1 mouse cellular context compared by ENCODE assay signal in the genomic region with DNA sequence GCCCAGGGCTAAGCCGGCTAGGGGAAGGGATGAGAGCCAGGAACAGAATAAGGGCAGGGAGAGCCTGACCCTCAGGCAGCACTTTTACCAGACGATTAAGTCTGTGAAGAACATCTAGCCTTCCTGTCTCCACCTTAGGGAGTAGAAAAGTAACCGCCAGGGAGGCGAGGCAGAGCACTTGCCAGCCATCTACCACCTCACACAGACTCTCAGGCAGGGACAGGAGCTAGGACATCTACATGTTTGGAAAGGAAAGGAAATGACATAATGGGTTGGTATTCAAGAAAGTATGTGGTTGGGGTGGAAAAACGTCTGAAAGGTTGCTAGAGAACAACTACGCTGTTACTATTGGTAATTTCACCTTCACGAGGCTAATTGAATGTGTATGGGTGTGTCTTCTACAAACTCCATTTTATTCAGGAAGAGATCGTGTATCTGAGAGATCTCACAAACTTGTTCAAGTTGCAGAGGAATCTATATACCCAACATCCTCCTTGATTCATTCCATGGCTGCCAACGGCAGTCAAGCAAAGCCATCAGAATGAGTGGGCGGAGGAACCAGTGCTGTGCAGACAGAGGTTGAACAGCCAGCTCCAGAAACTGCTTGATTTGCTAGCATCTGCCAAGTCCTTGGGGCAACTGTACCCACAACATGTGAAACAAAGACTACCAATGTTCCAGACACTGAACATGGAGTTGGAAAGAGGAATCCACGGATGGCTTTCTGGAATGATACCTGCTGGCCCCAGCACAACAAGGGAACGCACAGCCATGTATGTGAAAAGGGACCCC.
TF ChIP-seq lines count a peak whose summit lies in the region.

No protein-coding gene starts in this region.

TF ChIP-seq in CH12.LX, 34 proteins besides CTCF, POLR2A, EP300 and RAD21 (continued from another document):
- TF ChIP-seq IRF4 (IDR thresholded peaks at IDR 0.05; ENCODE audit: low read depth, low read length) (no peak), CHD1 (IDR thresholded peaks at IDR 0.05; ENCODE audit: low read depth, low read length) (no peak), BHLHE40 (IDR thresholded peaks at IDR 0.05; ENCODE audit: low read depth, low read length) (no peak), NELFE (IDR thresholded peaks at IDR 0.05; ENCODE audit: low read depth, low read length) (no peak), JUND (conservative IDR thresholded peaks at IDR 0.05; ENCODE audit: low read depth, low read length) (no peak), ZC3H11A (IDR thresholded peaks at IDR 0.05; ENCODE audit: low read depth, low read length) (no peak), HCFC1 (IDR thresholded peaks at IDR 0.05; ENCODE audit: low read depth, low read length) (no peak)
